Mouse (Mus musculus): ENCODE measurements around the gene Hoxb8. TPM values are rescaled to one million over a fixed set of nuclear protein-coding genes. Genes with fewer than 3 reads are reported as not detected.

The Hoxb8 gene
- polyA plus RNA-seq, 1 experiment, result 1.9 TPM

GRCm38 (mm10) chr11:96319071-96319902 lies 37.6 kb downstream of the Hoxb8 start:
- peak overlapping the region; percentile 89 for H3K27ac ChIP-seq (replicated peaks; ENCODE audit: low read depth, low read length)
- H3K4me1 ChIP-seq (ENCODE audit: control insufficient read depth, insufficient read depth, insufficient read length, low read length), result peaks cover 6% of the 10 kb centered on the region; the same call in 1 of the 2 replicates
- peak overlapping the region; percentile 94 for H3K4me3 ChIP-seq (ENCODE audit: insufficient read depth, low read depth, low read length)

DNA sequence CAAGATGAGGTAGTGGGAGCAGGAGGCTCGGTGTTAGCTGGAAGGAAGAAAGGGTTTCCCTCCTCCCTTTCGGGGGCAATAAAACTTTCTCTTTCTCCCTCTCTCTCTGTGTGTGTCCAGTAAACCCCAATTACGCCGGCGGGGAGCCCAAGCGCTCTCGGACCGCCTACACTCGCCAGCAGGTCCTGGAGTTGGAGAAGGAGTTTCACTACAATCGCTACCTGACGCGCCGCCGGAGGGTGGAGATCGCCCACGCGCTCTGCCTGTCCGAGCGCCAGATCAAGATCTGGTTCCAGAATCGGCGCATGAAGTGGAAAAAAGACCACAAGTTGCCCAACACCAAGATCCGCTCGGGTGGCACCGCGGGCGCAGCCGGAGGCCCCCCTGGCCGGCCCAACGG lies 38.2 kb downstream of the Hoxb8 start:
- H3K4me1 ChIP-seq (ENCODE audit: control insufficient read depth, insufficient read depth, insufficient read length, low read length), result peaks cover 6% of the 10 kb centered on the region; the same call in 1 of the 2 replicates
- peak overlapping the region; percentile 89 for H3K27ac ChIP-seq (replicated peaks; ENCODE audit: low read depth, low read length)

DNA sequence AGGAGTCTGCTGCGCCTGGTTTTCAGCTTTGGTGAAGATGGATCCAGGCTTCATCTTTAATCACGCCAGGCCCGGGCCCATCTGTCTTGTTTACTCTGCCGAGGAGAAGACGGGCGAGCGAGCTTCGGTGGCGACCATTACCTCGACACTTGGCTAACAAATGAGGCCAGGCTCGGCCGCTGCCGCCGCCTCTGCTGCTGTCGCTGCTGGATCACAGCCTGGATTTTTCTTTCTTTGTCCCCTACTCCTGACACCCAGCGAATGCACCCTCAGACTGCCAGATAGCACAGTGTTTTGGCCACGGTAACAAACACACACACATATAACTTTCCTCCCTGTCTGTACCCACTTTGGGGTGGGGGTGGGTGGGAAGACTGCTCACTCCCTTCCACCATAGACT lies 39.0 kb downstream of the Hoxb8 start:
- Histone ChIP-seq H3K4me1 (ENCODE audit: control insufficient read depth, insufficient read depth, insufficient read length, low read length) (peaks cover 6% of the 10 kb centered on the region; the same call in 1 of the 2 replicates), H3K27ac (replicated peaks; ENCODE audit: low read depth, low read length) (peak overlapping the region; percentile 75), H3K4me3 (ENCODE audit: insufficient read depth, low read depth, low read length) (peak overlapping the region; percentile 27)

More for the DNA sequence above, 38.2 kb downstream of the Hoxb8 start:
- peak overlapping the region; percentile 94 for H3K4me3 ChIP-seq (ENCODE audit: insufficient read depth, low read depth, low read length)

DNA sequence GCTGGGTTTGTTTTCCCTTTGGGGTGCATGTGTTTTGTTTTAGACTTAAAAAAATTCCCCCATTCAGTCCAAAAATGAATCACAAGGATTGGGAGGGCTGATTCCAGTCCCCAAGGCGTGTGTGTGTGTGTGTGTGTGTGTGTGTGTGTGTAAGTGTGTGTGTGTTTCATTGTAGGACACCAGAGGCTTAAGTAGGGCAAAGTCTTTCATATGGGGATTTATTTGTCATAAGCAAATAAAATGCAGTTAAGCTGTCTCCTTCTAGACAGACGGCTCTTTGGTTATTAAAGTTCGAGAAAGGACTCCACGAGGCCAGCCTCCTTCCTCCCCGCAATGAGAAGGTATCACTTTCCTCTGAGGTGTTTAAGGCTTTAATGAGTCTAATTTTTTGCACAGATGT lies 40.1 kb downstream of the Hoxb8 start:
- Histone ChIP-seq H3K27ac (replicated peaks; ENCODE audit: low read depth, low read length) (peak overlapping the region; percentile 36), H3K4me3 (ENCODE audit: insufficient read depth, low read depth, low read length) (no peak overlapping the region), H3K4me1 (ENCODE audit: control insufficient read depth, insufficient read depth, insufficient read length, low read length) (peaks cover 6% of the 10 kb centered on the region; the same call in 1 of the 2 replicates)

- peaks cover 6% of the 10 kb centered on the region; the same call in 1 of the 2 replicates for H3K4me1 ChIP-seq (ENCODE audit: control insufficient read depth, insufficient read depth, insufficient read length, low read length)
- no peak overlapping the region for H3K4me3 ChIP-seq (ENCODE audit: insufficient read depth, low read depth, low read length)
- peak overlapping the region; percentile 55 for H3K27ac ChIP-seq (replicated peaks; ENCODE audit: low read depth, low read length)
Measured at GRCm38 (mm10) chr11:96322738-96323137, 41.0 kb downstream of the Hoxb8 start.

- Histone ChIP-seq H3K27ac (replicated peaks; ENCODE audit: low read depth, low read length) (peak within 1 kb of the TSS; percentile 55), H3K4me3 (ENCODE audit: insufficient read depth, low read depth, low read length) (no peak within 1 kb of the TSS), H3K4me1 (ENCODE audit: control insufficient read depth, insufficient read depth, insufficient read length, low read length) (peaks cover 6% of the 10 kb centered on the region; the same call in 1 of the 2 replicates)
Measured at GRCm38 (mm10) chr11:96323154-96323553, 41.4 kb downstream of the Hoxb8 start, which contains the start of gene Hoxb3. Gene Hoxb3, plus strand, starts transcription at chr11:96323326.

- H3K27ac ChIP-seq (replicated peaks; ENCODE audit: low read depth, low read length), result peak overlapping the region; percentile 39
- peaks cover 6% of the 10 kb centered on the region; the same call in 1 of the 2 replicates for H3K4me1 ChIP-seq (ENCODE audit: control insufficient read depth, insufficient read depth, insufficient read length, low read length)
- H3K4me3 ChIP-seq (ENCODE audit: insufficient read depth, low read depth, low read length), result no peak overlapping the region
Measured at GRCm38 (mm10) chr11:96324125-96324524, 42.4 kb downstream of the Hoxb8 start.

GRCm38 (mm10) chr11:96324965-96325364 lies 43.3 kb downstream of the Hoxb8 start:
- peaks cover 9% of the 10 kb centered on the region for H3K4me1 ChIP-seq (ENCODE audit: control insufficient read depth, insufficient read depth, insufficient read length, low read length)
- H3K27ac ChIP-seq (replicated peaks; ENCODE audit: low read depth, low read length), result no peak overlapping the region
- no peak overlapping the region for H3K4me3 ChIP-seq (ENCODE audit: insufficient read depth, low read depth, low read length)

DNA sequence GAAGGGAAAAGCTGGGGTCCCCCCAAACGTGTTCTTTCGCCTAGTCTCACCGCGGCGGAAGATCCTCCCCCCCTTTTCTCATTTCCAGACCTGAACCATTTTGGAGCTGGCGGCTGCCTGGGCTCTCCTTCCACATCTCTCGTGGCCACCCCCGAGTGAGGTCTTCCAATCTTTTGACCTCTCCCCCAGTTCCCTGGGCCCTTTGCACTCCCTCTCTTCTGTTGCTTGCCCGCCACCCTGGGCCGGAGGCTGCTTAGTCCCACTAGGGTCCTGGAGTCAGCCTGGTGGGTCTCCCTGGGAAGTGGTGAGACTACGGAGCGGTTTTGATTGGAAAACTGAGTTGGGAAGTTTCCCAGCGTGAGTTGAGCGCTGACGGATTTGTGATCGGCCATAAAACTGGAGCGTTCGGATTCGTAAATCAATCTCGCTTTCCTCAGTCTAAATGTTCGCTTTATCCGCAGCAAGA lies 44.1 kb downstream of the Hoxb8 start:
- H3K27ac ChIP-seq (replicated peaks; ENCODE audit: low read depth, low read length), result peak overlapping the region; percentile 83
- peaks cover 11% of the 10 kb centered on the region for H3K4me1 ChIP-seq (ENCODE audit: control insufficient read depth, insufficient read depth, insufficient read length, low read length)
- peak overlapping the region; percentile 62 for H3K4me3 ChIP-seq (ENCODE audit: insufficient read depth, low read depth, low read length)

GRCm38 (mm10) chr11:96326705-96327104 lies 45.0 kb downstream of the Hoxb8 start:
- H3K4me3 ChIP-seq (ENCODE audit: insufficient read depth, low read depth, low read length), result peak overlapping the region; percentile 17
- no peak overlapping the region for H3K27ac ChIP-seq (replicated peaks; ENCODE audit: low read depth, low read length)
- H3K4me1 ChIP-seq (ENCODE audit: control insufficient read depth, insufficient read depth, insufficient read length, low read length), result peaks cover 9% of the 10 kb centered on the region

GRCm38 (mm10) chr11:96327122-96327521 lies 45.4 kb downstream of the Hoxb8 start:
- Histone ChIP-seq H3K4me1 (ENCODE audit: control insufficient read depth, insufficient read depth, insufficient read length, low read length) (peaks cover 9% of the 10 kb centered on the region), H3K27ac (replicated peaks; ENCODE audit: low read depth, low read length) (no peak overlapping the region), H3K4me3 (ENCODE audit: insufficient read depth, low read depth, low read length) (peak overlapping the region; percentile 17)

GRCm38 (mm10) chr11:96327750-96328149 lies 46.0 kb downstream of the Hoxb8 start:
- no peak overlapping the region for H3K27ac ChIP-seq (replicated peaks; ENCODE audit: low read depth, low read length)
- no peak overlapping the region for H3K4me3 ChIP-seq (ENCODE audit: insufficient read depth, low read depth, low read length)
- H3K4me1 ChIP-seq (ENCODE audit: control insufficient read depth, insufficient read depth, insufficient read length, low read length), result peaks cover 5% of the 10 kb centered on the region

DNA sequence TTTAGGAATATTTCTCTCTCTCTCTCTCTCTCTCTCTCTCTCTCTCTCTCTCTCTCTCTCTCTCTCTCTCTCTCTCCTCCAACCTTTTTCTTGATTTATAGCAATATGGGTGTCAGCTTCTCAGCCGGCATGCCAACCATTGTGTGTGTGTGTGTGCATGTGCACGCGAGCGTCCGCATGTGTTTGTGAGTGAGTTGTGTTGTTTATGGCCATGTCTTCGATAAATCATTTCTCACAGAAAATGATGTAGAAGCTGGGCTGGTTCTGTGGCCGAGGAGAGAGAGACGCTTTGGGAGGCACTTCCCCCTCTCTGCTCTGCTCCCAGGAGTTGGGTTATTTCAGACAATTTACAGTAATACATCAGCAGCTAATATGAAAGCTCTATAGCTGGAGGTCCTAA lies 46.9 kb downstream of the Hoxb8 start:
- Histone ChIP-seq H3K4me3 (ENCODE audit: insufficient read depth, low read depth, low read length) (no peak overlapping the region), H3K27ac (replicated peaks; ENCODE audit: low read depth, low read length) (no peak overlapping the region)

DNA sequence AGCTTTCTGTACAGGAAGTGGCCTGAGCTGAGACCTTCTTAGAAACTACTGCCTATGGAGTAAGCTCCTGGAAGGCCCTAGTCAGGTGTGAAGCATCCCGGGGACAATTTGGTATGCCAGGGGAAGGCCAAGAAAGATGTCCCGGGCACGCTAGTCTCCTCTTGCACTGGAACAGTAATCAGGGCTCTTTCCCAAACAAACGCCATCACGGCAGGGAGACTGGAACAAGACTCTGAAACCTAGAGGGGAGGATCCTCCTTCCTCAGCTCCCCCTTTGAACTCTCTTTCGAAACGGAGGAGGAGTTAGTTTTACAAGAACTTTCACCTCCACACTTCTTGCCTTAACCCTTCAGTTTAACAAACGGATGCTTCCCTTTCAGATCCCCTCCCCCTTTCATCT lies 50.4 kb downstream of the Hoxb8 start:
- peak overlapping the region; percentile 43; the same call in 1 of the 2 replicates for H3K27ac ChIP-seq (replicated peaks; ENCODE audit: low read depth, low read length)
- peak overlapping the region; percentile 66 for H3K4me3 ChIP-seq (ENCODE audit: insufficient read depth, low read depth, low read length)
- peaks cover 5% of the 10 kb centered on the region for H3K4me1 ChIP-seq (ENCODE audit: control insufficient read depth, insufficient read depth, insufficient read length, low read length)

More for the DNA sequence above, 46.9 kb downstream of the Hoxb8 start:
- peaks cover 5% of the 10 kb centered on the region for H3K4me1 ChIP-seq (ENCODE audit: control insufficient read depth, insufficient read depth, insufficient read length, low read length)

GRCm38 (mm10) chr11:96332618-96333032 lies 50.9 kb downstream of the Hoxb8 start:
- Histone ChIP-seq H3K27ac (replicated peaks; ENCODE audit: low read depth, low read length) (peak overlapping the region; percentile 43; the same call in 1 of the 2 replicates), H3K4me1 (ENCODE audit: control insufficient read depth, insufficient read depth, insufficient read length, low read length) (peaks cover 5% of the 10 kb centered on the region), H3K4me3 (ENCODE audit: insufficient read depth, low read depth, low read length) (peak overlapping the region; percentile 66)
